Mouse (Mus musculus): Measurements from ENCODE around the gene Ddx56.

The Ddx56 gene

DNA sequence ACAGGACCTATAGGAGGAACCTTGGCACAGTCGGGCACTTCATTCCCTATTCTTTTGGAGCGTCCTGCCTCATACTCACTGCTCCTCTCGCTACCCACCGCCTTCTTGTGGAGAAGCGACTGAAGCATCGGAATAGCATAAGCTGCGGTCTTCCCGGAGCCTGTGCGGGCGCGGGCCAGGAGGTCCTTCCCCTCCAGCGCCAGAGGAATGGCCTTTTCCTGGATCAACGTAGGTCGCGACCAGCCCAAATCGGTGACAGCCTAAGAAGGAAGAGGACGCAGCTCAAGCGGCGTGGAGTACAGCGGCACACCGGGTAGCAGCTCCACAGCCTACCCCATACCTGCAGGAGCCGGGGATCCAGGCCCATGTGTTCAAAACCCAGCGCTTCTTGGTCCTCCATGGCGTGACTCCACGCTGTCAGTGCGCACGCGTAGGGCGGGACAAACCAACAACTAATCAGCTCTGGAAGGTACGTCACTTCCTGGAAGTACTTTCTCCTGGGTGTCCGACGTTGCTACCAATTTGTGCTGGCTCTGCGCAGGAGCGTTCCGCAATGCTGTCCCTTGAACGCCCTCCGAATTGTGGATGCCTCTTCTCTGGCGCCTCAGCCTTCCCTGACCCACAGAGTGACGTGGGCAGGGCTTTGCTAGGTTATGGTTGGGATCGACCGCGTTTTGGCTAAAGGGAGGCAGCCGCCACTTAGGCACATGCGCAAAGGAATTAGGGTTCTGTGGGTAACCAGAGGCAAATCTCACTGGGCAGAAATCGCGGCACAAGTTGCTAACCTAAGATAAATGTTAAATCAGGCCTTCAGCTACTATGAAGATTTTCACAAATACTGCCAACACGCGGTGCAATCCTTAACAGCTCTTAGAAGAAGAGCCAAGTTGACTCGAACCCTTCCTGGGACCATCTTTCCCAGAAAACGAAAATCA lies at the start of gene Ddx56:
TSS of gene Ddx56 (minus strand) at position 453 of the 935 bp plus-strand sequence.
- DNase-seq (ENCODE audit: inconsistent ontology term) = peak; percentile 92

DNA sequence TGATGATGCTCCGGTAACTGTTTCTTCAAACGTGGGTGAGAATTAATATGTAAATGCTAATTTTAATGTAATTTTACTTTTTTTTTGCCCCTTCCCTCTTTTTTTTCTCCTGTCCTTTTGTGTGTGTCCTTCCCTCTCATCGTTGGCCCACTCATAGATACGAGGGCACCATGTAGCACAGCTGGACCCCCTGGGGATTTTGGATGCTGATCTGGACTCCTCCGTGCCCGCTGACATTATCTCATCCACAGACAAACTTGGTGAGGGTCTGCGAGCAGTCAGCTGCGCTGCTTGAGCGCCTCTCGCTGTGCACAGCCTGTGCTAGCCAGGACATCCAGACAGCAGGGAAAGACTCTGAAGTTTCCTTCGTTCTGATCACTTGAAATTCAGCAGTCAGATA lies 49.2 kb upstream of the Ddx56 start:
- no peak for DNase-seq (ENCODE audit: inconsistent ontology term)

- DNase-seq (ENCODE audit: inconsistent ontology term) = no peak
These were observed 46.4 kb upstream of the Ddx56 start for GRCm38 (mm10) chr11:6313874-6314406.

- no peak for DNase-seq (ENCODE audit: inconsistent ontology term)
These were observed 40.6 kb upstream of the Ddx56 start for GRCm38 (mm10) chr11:6308181-6308580.

- no peak for DNase-seq (ENCODE audit: inconsistent ontology term)
These were observed 38.4 kb upstream of the Ddx56 start for GRCm38 (mm10) chr11:6305943-6306430.

DNA sequence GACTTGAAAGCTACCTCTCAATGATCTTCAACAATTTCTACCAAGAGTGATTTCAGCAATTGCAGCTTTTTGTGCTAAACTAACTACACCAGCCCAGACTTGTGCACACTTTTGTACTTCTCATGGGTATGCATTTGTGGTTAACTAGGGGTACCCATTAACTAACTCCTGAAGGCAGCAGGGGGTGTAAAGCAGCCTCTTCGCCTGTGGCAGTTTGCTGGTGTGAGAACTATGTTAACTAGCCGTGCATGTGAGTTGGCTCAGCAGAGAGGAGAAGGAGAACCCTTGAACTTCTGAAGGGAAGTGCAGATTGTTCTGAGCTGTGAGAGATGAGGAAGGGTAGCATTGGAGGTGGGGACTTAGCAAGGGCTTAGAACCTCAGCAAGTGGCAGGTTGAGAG lies 35.2 kb upstream of the Ddx56 start:
- no peak for DNase-seq (ENCODE audit: inconsistent ontology term)

DNA sequence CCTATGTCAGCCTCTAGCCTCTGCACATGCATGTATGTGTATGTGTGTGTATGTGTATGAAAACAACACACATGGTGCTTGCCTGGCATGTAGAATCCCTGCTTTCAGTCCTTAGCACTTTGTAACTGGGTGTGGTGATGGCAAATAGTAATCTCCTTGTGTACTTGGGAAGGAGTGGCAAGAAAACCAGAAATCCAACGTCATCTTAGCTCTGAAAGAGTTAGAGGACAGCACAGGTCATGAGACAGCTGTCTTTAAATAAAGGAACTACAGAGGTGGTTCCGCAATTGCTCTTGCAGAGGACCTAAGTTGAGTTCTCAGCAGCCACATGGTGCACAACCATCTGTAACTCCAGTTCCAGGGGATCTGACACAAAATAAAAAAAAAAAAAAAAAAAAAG lies 31.9 kb upstream of the Ddx56 start:
- DNase-seq (ENCODE audit: inconsistent ontology term) = no peak

DNA sequence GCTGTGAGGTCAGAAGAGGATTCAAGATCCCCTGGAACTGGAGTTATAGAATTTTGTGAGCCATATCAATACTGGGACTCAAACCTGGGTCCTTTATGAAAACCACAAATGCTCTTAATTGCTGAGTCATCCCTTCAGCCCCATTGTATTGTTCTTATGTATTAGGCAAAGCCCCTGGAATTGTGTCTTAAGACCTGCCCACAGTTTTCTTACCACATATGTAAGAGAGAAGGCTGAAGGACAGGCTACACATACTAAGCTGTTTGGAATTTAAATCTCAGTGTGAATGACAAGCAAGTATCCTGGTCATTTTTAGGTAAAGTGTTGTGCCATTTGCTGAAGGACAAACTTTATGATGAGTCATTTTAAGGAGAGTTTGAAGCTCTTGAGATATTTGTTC lies 28.5 kb upstream of the Ddx56 start:
- no peak for DNase-seq (ENCODE audit: inconsistent ontology term)

DNA sequence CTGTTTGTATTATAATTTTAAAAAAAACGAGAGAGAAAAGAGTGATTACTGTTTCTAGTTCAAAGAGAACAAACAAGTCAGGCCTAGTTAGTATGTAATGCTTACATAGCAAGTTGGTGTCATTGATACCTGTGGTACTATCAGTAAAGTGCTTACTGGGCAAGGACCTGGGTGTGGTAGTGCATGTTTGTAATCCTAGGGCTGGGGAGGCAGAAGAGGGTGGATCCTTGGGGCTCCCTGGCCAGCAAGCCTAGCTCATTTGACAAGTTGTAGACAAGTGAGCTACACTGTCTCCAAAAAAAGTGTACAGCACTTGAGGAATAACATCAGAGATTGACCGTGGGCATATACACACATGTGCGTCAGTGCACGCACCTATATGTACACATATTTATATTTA lies 27.1 kb upstream of the Ddx56 start:
- DNase-seq (ENCODE audit: inconsistent ontology term) = no peak

DNA sequence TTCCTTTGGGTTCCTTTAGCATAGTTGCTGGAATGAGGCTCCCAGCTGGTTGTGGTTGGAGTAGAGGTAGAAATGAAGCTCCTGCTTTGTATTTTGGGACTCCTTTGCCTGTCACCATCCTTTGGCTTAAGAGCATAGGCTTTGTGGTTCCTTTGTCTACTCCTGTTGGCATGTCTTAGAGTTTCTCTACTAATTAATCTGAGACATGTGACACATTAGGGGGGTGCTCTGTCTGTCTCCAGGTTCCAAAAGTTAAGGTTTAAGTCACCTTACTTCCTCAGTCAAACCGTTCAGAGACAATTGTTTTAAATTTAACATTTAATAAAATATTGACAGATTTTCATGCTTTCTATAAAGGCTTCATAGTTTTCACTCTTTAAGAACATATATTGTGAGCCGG lies 26.0 kb upstream of the Ddx56 start:
- no peak for DNase-seq (ENCODE audit: inconsistent ontology term)

GRCm38 (mm10) chr11:6292988-6293349 lies 25.4 kb upstream of the Ddx56 start:
- no peak for DNase-seq (ENCODE audit: inconsistent ontology term)

DNA sequence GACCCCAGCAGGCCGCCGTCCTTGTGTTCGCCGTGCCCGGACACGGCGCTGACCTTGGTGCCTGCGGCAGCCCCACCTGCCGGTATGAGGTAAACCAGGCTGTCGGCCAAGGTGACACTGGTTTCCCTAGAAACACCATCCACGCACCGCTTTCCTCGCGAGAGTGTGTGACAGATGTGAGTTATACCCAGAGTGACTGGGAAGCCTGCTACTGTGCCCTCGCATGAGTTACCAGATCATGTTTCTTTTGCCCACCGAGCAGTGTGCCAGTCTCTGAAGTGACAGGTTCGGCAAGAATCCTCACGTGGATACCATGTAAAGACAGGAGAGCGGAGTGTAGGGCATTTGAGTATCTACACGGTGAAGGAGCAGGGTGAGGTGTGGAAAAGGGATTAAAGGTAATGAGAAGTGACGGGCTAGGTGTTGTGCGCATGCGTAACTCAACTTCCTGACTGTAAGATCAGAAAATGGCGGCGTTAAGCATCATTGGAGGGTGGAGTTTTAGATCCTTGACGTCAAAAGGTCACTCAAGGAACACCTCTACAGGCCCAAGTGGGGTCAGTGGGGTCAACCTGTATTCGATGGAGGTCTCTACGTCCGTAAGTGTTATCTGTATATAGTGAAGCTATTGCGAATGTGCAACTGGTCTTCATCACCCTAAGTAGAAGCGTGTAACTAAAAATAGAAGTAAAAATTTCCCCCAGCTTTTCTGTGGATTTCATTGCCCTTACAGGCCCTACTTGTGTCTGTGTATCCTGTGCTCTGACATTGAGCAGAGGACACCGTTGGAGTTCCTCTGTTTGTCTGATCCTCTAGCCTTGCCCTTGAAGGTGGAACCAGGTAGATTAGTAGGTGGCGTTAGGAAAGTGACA lies 24.8 kb upstream of the Ddx56 start:
- no peak for DNase-seq (ENCODE audit: inconsistent ontology term)

GRCm38 (mm10) chr11:6291401-6292115 lies 24.0 kb upstream of the Ddx56 start, which contains the start of gene Ogdh:
TSS of gene Ogdh (plus strand) at chr11:6291633.
- DNase-seq (ENCODE audit: inconsistent ontology term) = peak; percentile 99

DNA sequence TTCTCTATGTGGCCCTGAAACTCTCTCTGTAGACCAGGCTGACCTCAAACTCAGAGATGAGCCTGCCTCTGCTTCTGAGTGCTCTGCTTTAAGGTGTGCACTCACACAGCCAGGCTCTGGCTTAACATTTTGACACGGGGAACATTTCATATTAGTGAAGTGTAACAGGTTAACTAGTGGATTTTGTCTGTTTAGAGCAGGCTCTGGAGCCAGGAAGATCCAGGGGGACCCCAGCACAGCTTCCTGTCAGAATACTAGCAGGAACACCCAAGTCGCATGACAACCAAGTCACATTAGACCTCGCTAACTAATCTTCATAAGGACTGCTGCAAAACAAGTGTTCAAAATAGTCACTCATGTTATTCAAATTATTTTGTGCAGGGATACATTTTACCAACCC lies 23.3 kb upstream of the Ddx56 start:
- no peak for DNase-seq (ENCODE audit: inconsistent ontology term)

DNA sequence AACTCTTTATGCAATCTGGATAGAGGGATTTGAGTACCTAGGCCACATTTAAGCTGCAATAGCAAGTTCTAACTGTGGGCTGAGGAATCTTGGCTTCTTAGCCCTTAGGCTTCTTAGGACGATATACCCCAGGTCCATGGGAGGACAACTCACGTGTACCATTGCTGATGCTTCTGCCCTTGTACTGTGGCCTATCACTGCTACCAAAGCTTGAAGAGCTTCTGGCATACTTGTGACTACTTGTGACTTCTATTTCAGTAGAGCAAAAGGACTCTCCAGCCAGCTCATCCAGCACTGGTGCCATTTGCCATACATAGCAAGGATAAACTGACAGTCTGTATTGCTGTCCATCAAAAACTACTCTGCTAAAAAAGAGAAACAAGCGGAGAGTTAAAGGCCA lies 22.6 kb upstream of the Ddx56 start:
- no peak for DNase-seq (ENCODE audit: inconsistent ontology term)

- DNase-seq (ENCODE audit: inconsistent ontology term) = no peak
These were observed 15.4 kb upstream of the Ddx56 start for GRCm38 (mm10) chr11:6282940-6283339.

DNA sequence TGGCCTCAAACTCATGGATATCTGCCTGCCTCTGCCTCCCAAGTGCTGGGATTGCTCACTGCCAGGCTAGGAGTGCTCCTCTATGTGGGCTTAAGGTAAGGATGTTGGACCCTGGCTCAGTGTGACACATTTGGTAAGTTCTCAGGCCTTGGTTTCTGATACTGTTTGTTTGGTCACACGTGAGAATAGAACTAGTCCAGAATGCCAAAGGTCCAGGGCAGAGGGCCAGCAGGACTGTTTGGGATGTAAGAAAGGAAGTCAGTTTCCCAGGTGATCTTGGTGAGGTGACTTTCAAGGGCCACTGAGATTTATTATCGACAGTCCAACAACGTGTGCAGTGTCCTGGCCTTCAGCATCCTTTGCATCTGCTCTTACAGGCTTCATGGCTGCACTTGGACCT lies 8.9 kb upstream of the Ddx56 start:
- DNase-seq (ENCODE audit: inconsistent ontology term) = no peak

GRCm38 (mm10) chr11:6275094-6275484 lies 7.5 kb upstream of the Ddx56 start:
- DNase-seq (ENCODE audit: inconsistent ontology term) = no peak

- DNase-seq (ENCODE audit: inconsistent ontology term) = peak; percentile 94
These were observed 7.0 kb upstream of the Ddx56 start, which contains the start of gene Tmed4 for GRCm38 (mm10) chr11:6274387-6275093. TSS of gene Tmed4 (minus strand) at chr11:6274870.

- DNase-seq (ENCODE audit: inconsistent ontology term) = no peak
These were observed 6.0 kb upstream of the Ddx56 start for GRCm38 (mm10) chr11:6273607-6274006.

DNA sequence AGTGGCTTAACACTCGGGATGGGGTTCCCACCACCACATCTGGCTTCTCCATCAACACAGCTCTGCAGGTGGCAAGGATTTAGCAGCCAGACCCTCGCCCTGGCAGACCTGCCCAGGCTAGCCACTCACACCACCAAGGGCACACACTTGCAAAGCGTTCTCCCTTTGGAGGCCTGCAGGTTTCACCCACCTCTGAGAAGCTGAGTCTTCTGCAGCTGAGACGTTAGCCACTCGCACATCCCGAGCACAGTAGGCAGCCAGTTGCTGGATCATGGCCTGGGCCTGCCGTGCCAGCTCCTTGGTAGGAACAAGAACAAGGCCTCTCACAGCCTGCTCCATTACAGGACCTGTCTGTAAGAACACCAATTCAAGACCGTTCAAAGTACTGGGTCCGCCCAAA lies 951 bp downstream of the Ddx56 start:
- DNase-seq (ENCODE audit: inconsistent ontology term) = no peak

All from Muller cell, postnatal 12 days (primary cell).